8 mouse cellular contexts compared by ENCODE assay signal in genomic region chr11:101905115-101905514, GRCm38 (mm10). TPM values are rescaled to one million over a fixed set of nuclear protein-coding genes. Genes with fewer than 3 reads are reported as not detected.
DNase-seq lines count a peak whose midpoint lies in the region; ATAC-seq and TF ChIP-seq lines count a peak whose summit lies in the region.

No protein-coding gene starts in this region.

- peak; percentile 47; the same call in 1 of the 2 replicates for ATAC-seq in liver, postnatal 0 days

- H3K27me3 ChIP-seq in MEL (ENCODE audit: control insufficient read depth in 1 of 2, insufficient read depth in 2 of 2, low read length in 2 of 2): peaks cover 13 to 34% of the 10 kb centered on the region in 2 experiments
- H3K27me3 ChIP-seq in liver, postnatal 0 days (ENCODE audit: insufficient read depth, low read length): 0 out of 2 replicates have a peak, but pooled peaks cover 4% of the 10 kb centered on the region

- no peaks in the 10 kb centered on the region for H3K4me1 ChIP-seq in MEL (ENCODE audit: control insufficient read depth in 1 of 2, insufficient read depth in 2 of 2, low read length in 2 of 2)
- H3K4me1 ChIP-seq in liver, postnatal 0 days (ENCODE audit: insufficient read depth): no peaks in the 10 kb centered on the region

- peak; percentile 46 for TF ChIP-seq RAD21 in MEL (IDR thresholded peaks at IDR 0.05; ENCODE audit: low read depth, low read length)

- DNase-seq in 3T3-L1 (ENCODE audit: low read depth, low spot score) (peak; percentile 84), MEL (ENCODE audit: low read depth, low spot score) (peak; percentile 74)
- peak; percentile 91 to 95 for DNase-seq in cerebellum, postnatal 10 days
- DNase-seq in gastrocnemius, postnatal 4 days (ENCODE audit: low spot score in 2 of 2): peak; percentile 75 to 85
- DNase-seq in kidney, postnatal 25 days: peak; percentile 71 to 90
- peak; percentile 76 for DNase-seq in liver, postnatal 0 days
- DNase-seq in retina, embryonic 14.5 days (ENCODE audit: low spot score): peak; percentile 90
- peak; percentile 33 to 81 for DNase-seq in urinary bladder, adult 18-20 months (ENCODE audit: low spot score in 2 of 2)

- H3K79me2 ChIP-seq in MEL (ENCODE audit: control insufficient read depth, insufficient read depth, low read length, poor library complexity): no peaks in the 10 kb centered on the region

- H3K36me3 ChIP-seq in MEL (ENCODE audit: control insufficient read depth in 1 of 2, insufficient read depth in 2 of 2, low read length in 2 of 2): no peaks in the 10 kb centered on the region
- no peaks in the 10 kb centered on the region for H3K36me3 ChIP-seq in liver, postnatal 0 days (replicated peaks; ENCODE audit: insufficient read depth, low read length)

- H3K4me2 ChIP-seq in liver, postnatal 0 days (ENCODE audit: low read depth, low read length): no peak overlapping the region

- TF ChIP-seq EP300 in MEL (IDR thresholded peaks at IDR 0.05; ENCODE audit: low read depth in 1 of 2, low read length in 2 of 2): no peak
- no peak for TF ChIP-seq EP300 in liver, postnatal 0 days (IDR thresholded peaks at IDR 0.05; ENCODE audit: low read depth)

- no peak for TF ChIP-seq POLR2A in MEL (IDR thresholded peaks at IDR 0.05; ENCODE audit: control insufficient read depth in 1 of 2, insufficient read depth in 1 of 2, low read depth in 1 of 2, low read length in 2 of 2, poor library complexity in 1 of 2)

- no peaks in the 10 kb centered on the region for H3K9me3 ChIP-seq in MEL (replicated peaks; ENCODE audit: insufficient read depth, low read length)
- H3K9me3 ChIP-seq in liver, postnatal 0 days (ENCODE audit: low read length): no peaks in the 10 kb centered on the region

- no peak overlapping the region for H3K4me3 ChIP-seq in MEL (ENCODE audit: control insufficient read depth in 1 of 2, insufficient read depth in 1 of 2, low read depth in 2 of 2, low read length in 2 of 2)
- H3K4me3 ChIP-seq in liver, postnatal 0 days (ENCODE audit: low read depth, low read length): no peak overlapping the region

- peak; percentile 87 to 98 (median 93) for TF ChIP-seq CTCF in MEL (IDR thresholded peaks at IDR 0.05 in 2 of 3, conservative IDR thresholded peaks at IDR 0.05 in 1 of 3; ENCODE audit: control insufficient read depth in 1 of 3, insufficient read depth in 1 of 3, low read depth in 2 of 3, low read length in 3 of 3, poor library complexity in 1 of 3, severe bottlenecking in 1 of 3)
- TF ChIP-seq CTCF in liver, postnatal 0 days (IDR thresholded peaks at IDR 0.05; ENCODE audit: low read depth): peak; percentile 87

- no peak overlapping the region for H3K27ac ChIP-seq in MEL (ENCODE audit: control insufficient read depth, low read depth, low read length)
- no peak overlapping the region for H3K27ac ChIP-seq in liver, postnatal 0 days (ENCODE audit: low read depth)

- H3K9ac ChIP-seq in MEL (ENCODE audit: control insufficient read depth, low read depth, low read length, poor library complexity, severe bottlenecking): no peak overlapping the region
- H3K9ac ChIP-seq in liver, postnatal 0 days (replicated peaks): no peak overlapping the region

- WGBS in liver, postnatal 0 days (ENCODE audit: insufficient replicate concordance): 23% methylated on average over 13 of the region's 13 CpGs

TF ChIP-seq in MEL, 35 proteins besides CTCF, POLR2A, EP300 and RAD21:
- TF ChIP-seq SMC3 (IDR thresholded peaks at IDR 0.05; ENCODE audit: low read depth, low read length) (peak; percentile 81), MAZ (IDR thresholded peaks at IDR 0.05; ENCODE audit: low read depth, low read length) (no peak)

RNA-seq across cellular contexts. Expression of gene Meox1, which starts 10.9 kb away (rescaled TPM):
- not detected in 2 replicates for total RNA-seq in MEL (2012; rRNA removed)
- not detected for polyA plus RNA-seq in MEL (2012; ENCODE audit: insufficient read depth in 1 of 2, insufficient read length in 2 of 2, low read depth in 1 of 2, low replicate concordance in 2 of 2, missing spikeins in 1 of 2)
- 10 to 100 TPM; 17.7 to 20.4 TPM for total RNA-seq in gastrocnemius, postnatal 4 days (2021)
- polyA plus RNA-seq in liver, postnatal 0 days (2015; fragmentation: Nextera tagmentation; extraction: Ambion mirVana): 0.05 and 0.11 TPM in 2 replicates

Comparison
In these comparisons a context has a peak if more than half of its experiments do, and no peak if none do; other contexts are left out.
1. RNA of gene Meox1, which starts 10.9 kb away (total RNA-seq): 17.7 to 20.4 TPM in gastrocnemius, postnatal 4 days; not detected in MEL; every median in the first group is over 10 times any median in the second.
2. Peak in every context shown above with its lines, with median percentiles within 50 percentile points of each other: DNase-seq.